Mouse (Mus musculus): ENCODE measurements around the gene Casp9.
A peak's percentile ranks its signal among the peaks of the same experiment; 100 is the strongest.

Casp9 gene

DNA sequence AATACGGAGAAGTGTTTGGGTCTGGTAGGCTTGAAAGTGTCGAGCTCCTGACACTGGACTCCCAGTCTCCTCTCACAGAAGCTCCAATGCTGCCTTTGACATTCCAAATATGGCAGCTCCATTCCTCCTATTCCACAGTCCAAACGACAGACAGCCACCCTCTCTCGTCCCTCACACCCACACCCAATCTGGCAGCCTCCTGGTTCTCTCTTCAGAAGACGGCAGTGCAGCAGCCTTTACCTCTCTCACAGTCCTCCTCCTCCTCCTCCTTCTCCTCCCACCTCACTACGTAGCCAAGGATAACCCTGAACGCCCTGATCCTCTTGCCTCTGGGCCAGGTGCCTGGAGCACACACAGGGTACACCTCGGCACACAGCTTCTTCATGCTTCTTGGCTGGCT is 13.6 kb upstream of the Casp9 start:
- DNase-seq (ENCODE audit: low read depth, low spot score): no peak

DNA sequence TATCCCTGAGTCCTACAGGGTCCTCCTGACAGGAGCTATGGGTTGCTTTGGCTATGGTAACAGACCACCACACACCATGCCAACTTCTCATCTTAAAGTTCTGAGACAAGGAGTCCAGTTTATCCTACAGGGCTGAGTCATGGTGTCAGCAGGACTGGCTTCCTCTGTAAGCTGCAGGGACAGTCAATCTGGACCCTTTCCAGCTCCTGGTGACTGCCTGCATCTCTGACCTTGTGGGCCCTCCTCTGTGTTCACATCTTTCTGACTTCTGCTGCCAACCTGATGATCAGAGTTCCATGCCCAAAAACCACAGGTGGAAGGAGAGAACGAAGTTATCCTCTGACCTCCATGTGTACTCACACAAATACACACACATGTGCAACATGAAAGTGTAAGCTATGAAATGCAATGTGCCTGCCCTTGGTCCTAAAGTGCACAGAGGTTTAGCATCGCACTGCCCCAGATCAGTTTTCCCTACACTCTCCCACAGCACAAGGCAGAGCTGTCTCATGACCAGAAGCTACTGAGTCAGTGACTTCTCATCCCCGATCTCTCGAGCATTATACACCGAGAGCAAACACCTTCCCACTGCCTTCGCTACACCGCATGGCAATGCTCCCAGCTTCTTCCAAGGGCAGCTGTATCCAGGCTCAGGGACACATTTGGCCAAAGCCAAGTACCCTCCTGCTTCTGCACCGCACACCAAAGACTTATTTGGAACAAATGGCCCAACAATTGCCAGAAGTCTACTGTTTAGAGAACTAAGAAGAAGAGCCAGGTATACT is 12.0 kb upstream of the Casp9 start:
- no peak for DNase-seq (ENCODE audit: low read depth, low spot score)

DNA sequence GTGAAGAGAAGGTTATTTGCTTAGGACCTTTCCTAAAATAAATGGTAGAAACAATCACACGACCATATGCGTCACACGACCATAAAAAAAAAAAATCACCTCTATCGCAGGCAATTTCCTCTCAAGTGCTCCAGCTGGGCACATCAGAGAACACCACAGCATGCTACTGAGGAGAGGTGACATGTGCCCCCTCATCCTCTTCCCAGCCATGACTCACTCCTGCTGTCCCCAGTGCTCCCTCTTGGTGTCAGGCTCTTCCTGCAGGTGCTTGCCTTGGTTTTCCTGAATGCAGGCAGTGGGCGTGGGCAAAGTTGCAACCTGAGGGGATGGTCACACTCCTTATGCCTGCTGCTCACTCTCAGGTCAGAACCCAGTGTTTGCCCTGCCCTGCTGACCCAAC is 8.6 kb upstream of the Casp9 start:
- no peak for DNase-seq (ENCODE audit: low read depth, low spot score)

DNA sequence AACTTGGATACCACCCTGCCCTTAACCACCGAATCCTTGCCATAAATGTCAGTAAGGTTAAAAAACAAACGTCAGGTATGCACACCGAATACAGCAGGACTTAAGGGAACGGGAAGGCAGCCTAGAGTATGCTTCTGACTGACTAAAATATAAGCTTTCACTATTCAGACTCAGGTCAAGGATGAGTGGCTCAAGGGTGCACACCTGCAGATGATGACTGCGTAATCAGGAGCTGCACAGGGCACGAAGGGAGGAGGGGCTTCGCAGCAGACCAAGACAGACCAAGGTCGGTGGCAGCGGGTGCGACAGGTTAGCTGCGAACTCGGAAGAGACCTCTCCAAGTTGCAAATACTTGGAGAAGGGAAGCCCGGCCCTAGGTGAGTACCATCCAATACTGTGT is 7.3 kb upstream of the Casp9 start:
- no peak for DNase-seq (ENCODE audit: low read depth, low spot score)

DNA sequence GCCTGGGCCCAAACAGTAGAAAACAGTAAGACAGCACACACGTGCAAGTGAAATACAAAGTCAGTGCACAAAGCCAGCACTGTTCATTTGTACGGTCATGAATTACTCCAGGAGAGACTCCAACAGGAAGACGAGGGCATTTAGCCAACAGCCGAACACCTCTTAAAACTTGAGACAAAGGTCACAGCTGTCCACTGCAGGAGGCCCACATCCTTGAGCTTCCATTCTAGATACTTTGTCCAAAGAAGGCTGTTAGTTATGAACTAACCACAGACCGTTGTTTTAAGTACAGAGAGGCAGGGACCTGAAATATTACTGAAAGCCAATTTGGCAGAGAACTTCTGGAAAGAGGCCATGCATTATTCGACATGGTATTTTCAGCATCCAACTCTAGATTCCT is 6.4 kb upstream of the Casp9 start:
- DNase-seq (ENCODE audit: low read depth, low spot score): no peak

DNA sequence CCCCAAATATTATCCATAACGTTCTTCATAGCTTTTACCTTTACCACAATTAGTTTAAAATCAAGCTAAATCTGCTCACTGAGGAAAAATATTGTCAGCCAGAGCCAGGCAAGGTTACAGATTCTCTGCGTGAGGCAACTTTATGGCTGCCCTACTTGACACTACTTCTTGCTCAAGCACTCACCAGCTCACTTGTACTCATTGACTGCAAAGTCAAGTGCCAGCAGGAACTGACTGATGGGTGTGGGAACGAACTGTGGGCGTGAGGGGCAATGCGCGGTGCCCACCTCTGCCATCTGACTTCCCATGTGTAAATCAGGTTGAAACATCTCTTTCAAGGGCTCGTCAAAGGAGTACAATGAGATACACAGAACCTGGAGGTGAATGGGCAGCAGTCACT is 6.0 kb upstream of the Casp9 start:
- no peak for DNase-seq (ENCODE audit: low read depth, low spot score)

- DNase-seq (ENCODE audit: low read depth, low spot score): no peak
Measured at GRCm38 (mm10) chr4:141789564-141790218, 3.7 kb upstream of the Casp9 start.

- DNase-seq (ENCODE audit: low read depth, low spot score): peak; percentile 99
Measured at GRCm38 (mm10) chr4:141790524-141790990, 2.9 kb upstream of the Casp9 start, which contains the start of gene Dnajc16. Gene Dnajc16, minus strand, starts transcription at chr4:141790931.

DNA sequence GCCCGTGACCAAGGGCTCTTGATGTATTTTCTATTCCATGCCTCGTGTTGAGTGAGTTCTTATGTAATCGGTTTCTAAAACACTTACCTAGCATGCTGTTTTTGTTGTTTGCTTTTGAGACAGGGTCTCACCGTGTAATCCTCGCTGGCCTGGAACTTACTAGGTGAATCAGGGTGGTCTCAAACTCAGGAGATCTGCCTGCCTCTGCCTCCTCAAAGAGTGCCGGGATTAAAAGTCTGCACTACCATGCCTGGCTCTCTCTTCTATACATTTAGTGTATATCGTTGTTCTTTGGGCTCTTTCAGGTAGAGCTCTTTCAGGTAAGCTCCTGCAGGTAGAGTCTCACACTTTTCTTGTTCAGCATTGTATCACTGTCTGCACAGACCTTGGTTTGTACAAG is 1.9 kb upstream of the Casp9 start:
- DNase-seq (ENCODE audit: low read depth, low spot score): no peak

DNA sequence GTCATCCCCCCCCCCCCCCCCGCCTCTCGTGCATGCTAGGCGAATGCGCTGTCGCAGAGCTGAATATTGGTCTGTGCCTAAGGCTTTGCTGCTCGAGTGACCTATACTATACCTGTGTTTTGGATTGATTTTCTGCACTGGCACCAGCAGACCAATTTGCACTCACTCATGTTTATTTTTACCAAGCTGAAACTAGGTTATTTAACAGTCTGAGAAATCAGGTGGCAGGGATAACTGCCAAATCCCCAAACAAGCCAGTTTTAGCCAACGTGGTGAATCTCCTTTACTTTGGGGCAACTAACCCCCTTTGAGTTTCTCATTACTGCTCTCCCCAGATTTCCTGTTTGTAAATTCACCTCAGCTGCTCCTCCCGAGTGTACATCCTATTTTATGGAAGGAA is 1.5 kb upstream of the Casp9 start:
- DNase-seq (ENCODE audit: low read depth, low spot score): no peak

DNA sequence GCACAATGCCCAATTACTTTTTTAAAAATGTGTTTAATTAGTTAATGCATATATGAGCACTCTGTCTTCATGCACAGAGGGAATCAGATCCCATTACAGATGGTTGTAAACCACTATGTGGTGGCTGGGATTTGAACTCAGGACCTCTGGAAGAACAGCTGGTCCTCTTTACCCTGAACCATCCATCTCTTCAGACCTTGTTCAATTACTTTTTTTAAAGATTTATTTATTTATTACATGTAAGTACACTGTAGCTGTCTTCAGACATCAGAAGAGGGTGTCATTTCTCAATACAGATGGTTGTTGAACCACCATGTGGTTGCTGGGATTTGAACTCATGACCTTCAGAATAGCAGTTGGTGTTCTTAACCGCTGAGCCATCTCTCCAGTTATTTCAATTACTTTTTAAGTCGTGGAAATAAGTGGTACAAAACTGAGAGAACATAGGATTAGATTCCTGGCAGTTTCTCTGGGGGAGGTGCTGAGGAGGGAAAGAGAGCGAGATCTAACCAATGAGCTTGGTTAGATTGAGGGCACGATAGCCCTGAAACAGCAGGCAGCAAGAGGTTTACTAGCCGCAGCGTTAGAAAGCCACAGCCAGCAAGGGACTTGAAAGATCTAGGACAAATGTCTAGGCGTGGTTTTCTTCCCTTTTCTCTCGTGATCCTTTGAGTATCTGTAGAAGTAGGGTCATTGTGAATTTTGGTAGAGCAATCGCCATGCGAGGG is 694 bp upstream of the Casp9 start:
- DNase-seq (ENCODE audit: low read depth, low spot score): peak; percentile 76

GRCm38 (mm10) chr4:141794152-141794535 is 732 bp downstream of the Casp9 start:
- DNase-seq (ENCODE audit: low read depth, low spot score): no peak

DNA sequence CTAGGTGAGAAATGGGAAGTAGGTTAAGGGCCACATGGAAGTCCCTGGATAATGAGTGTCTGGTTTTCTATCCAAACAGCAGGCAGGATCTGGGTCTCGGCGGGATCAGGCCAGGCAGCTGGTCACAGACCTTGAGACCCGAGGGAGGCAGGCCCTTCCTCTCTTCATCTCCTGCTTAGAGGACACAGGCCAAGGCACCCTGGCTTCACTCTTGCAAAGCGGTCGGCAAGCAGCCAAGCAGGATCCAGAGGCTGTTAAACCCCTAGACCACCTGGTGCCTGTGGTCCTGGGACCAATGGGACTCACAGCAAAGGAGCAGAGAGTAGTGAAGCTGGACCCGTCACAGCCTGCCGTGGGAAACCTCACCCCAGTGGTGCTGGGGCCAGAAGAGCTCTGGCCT is 2.9 kb downstream of the Casp9 start:
- DNase-seq (ENCODE audit: low read depth, low spot score): no peak

- no peak for DNase-seq (ENCODE audit: low read depth, low spot score)
Measured at GRCm38 (mm10) chr4:141796954-141797353, 3.5 kb downstream of the Casp9 start.

DNA sequence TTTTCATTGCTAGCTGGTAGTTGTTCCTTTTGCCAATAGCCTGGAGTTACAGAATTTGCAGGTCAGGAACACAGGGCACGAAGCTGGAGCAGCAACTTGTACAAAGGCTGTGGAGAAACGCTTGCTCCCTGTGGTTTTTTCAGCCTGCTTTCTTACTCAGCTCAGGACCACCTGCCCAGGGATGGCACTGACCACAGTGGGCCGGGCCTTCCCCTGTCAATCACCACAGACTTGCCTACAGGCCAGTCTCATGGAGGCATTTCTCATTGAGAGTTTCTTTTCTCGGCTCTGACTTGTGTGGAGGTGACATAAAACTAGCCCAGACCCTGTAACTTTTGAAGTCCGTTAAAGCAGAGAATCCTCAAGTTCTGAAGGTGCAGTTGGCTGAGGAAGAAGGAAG is 4.1 kb downstream of the Casp9 start:
- no peak for DNase-seq (ENCODE audit: low read depth, low spot score)

DNA sequence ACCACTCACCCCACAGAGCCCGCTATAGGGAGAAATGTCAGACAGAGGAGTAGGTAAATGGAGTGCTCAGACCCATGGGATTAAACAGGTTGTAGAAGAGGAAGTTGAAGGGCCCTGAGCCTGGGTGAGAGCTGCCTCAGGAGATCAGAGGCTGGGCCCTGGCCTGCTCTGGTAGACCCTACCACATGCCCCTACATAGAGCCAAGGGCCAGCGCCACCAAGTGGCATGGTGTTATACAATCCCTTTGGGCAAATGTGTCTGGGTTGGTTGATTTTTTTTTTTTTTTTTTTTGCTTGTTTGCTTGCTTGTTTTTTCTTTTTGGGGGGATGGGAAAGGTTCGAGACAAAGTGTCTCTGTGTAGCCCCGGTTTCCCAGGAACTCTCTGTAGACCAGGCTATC is 10.7 kb downstream of the Casp9 start:
- DNase-seq (ENCODE audit: low read depth, low spot score): no peak

GRCm38 (mm10) chr4:141805886-141806285 is 12.5 kb downstream of the Casp9 start:
- DNase-seq (ENCODE audit: low read depth, low spot score): no peak

DNA sequence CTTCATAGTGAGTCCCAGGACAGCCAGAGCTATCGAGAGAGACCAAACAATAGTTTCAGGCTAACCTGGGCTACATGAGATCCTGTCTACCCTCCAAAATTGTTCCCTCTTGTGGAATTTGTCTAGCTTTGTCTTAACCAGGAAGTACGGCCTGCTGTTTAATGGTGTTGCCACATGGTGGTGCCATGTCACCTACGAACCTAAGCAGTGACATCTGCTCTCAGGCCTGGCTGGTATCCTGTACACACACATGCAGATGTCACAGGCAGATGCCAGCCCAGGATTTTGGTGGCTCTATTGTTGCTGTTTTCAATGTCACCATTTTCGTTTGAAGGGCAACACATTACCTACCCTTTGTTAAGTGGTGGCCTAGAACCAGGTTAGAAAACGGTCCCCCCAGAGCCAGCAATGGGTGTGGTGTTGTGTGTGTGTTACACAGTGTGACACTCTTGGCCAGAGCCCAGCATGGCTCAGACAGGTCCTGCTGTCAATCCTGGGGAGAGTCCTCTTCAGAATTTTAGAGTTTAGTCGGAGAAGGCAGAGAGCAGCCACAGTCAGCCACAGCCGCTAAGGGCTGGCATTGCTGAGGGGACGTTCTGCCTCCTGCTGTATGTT is 16.5 kb downstream of the Casp9 start:
- peak; percentile 58 for DNase-seq (ENCODE audit: low read depth, low spot score)

DNA sequence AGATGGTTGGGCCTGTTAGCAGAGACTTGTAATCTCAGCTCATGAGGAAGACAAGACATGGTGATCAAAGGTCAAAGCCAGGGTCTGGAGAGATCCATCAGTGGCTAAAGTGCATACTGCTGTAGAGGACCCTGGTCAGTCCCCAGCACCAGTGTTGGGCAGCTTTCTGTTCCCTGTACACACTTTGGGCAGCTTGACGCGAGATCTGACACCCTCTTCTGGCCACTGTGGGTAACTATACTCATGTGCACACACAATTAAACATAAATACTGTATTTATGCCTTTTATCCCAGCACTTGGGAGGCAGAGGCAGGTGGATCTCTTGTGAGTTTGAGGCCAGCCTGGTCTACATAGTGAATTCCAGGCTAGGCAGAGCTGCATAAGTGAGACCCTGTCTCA is 17.6 kb downstream of the Casp9 start:
- no peak for DNase-seq (ENCODE audit: low read depth, low spot score)

GRCm38 (mm10) chr4:141811375-141811774 is 18.0 kb downstream of the Casp9 start:
- DNase-seq (ENCODE audit: low read depth, low spot score): no peak

GRCm38 (mm10) chr4:141816267-141816666 is 22.9 kb downstream of the Casp9 start:
- DNase-seq (ENCODE audit: low read depth, low spot score): no peak

Data from CD4-positive helper T cell, adult 2 months (primary cell).